Mouse (Mus musculus) erythroid progenitor cell, adult 5-6 weeks (primary cell): ENCODE measurements at regions not wholly inside any gene's neighbourhood (a gene's known extent, or its start where the extent isn't known, plus 50 kb on each side); places are given as distances from the start of the nearest gene placed in this dataset.

ENCODE experiments used
- ATAC-seq: replicated peaks from 2 replicates; pipeline ENCODE4 v1.8.0; 2016; ENCODE audit warnings: moderate number of reproducible peaks, mild to moderate bottlenecking, moderate TSS enrichment, inconsistent platforms; ENCODE audit not compliant: poor library complexity, low FRiP score, severe bottlenecking

DNA sequence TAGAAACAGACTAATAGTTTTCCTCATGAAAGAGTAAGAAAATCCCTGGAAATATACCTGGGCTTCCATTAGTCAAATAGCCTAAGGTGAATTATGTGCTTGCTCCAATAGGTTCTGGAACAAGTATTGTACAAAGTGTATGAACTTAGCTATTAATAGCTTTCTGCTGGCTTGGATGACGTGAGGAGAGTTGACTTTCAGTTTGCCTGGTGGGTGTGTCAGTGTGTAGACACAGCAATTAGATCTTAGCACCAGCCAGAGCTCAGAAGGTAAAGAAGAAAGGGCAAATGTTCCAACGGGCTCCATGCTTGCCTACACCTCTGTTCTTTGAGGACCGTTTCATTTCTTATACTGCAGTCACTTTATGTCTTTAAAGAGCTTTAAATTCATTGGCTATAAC lies 654.8 kb upstream of the Mef2c start:
- ATAC-seq = no peak

GRCm38 (mm10) chr13:82869869-82870268 lies 634.0 kb upstream of the Mef2c start:
- 0 out of 2 replicates have a peak, but pooled peaks have one; percentile 34 for ATAC-seq

GRCm38 (mm10) chr13:82874091-82874490 lies 629.7 kb upstream of the Mef2c start:
- no peak for ATAC-seq

- ATAC-seq = no peak
Observed at GRCm38 (mm10) chr13:82883368-82883767, 620.5 kb upstream of the Mef2c start.

DNA sequence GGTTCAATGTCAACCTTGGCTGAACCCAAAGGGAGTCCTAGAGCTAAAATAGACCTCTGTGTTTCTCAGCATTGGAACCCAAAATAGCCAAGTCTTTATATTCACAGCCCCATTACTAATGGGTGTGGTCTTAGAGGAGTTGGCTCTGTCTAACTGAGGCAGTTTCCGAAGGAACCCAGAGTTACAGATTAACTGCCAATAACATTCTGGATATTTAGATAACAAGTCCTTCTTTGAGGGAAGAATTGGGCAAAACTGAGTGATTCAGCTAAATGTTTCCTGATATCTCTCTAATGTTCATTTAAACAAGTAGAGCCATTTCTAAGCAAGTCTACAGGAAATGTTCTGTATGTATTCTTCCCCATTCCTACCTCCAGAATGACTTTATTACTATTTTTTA lies 615.1 kb upstream of the Mef2c start:
- ATAC-seq = no peak

DNA sequence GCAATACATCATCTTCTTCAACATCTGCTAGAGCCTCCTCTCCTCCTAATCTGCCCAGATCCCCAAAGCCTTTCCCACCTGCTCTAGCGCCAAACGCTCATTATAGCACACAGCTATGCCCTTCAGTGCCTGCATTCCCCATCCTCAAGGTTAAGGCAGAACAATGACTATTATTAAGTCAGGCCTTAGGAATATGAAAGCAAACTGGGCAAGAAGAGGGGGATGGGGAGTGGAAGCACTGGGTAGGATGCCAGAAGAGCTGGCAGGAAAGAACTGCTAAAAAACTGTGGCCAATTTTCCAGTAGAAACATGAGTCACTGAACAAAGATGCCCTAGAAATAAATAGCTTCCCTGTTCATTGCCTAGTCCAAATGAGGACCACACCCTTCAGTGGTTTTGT lies 611.1 kb upstream of the Mef2c start:
- ATAC-seq = no peak

- ATAC-seq = no peak
Observed at GRCm38 (mm10) chr13:82899686-82900085, 604.1 kb upstream of the Mef2c start.

- ATAC-seq = no peak
Observed at GRCm38 (mm10) chr13:82902160-82902559, 601.7 kb upstream of the Mef2c start.

GRCm38 (mm10) chr13:82903637-82904036 lies 600.2 kb upstream of the Mef2c start:
- no peak for ATAC-seq

GRCm38 (mm10) chr13:82907689-82908088 lies 596.1 kb upstream of the Mef2c start:
- ATAC-seq = no peak

DNA sequence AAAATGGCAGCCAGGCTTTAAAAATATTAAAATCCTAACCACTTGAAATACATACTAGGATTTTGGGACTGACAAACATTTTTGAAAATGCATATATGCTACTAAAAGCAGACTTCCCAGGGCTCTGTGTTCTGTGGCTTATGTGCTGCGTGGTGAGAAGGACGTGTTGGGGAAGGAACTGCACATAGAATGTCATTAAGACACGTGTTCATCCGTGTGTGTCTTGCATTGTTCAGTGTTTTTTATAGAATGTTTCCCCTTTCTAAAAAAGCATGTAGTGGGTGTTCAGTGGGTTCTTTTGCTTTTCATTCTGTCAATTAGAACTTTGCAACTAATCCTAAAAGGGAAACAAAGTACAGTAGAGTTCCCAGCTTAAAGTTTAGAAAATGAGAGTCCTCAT lies 594.7 kb upstream of the Mef2c start:
- no peak for ATAC-seq

DNA sequence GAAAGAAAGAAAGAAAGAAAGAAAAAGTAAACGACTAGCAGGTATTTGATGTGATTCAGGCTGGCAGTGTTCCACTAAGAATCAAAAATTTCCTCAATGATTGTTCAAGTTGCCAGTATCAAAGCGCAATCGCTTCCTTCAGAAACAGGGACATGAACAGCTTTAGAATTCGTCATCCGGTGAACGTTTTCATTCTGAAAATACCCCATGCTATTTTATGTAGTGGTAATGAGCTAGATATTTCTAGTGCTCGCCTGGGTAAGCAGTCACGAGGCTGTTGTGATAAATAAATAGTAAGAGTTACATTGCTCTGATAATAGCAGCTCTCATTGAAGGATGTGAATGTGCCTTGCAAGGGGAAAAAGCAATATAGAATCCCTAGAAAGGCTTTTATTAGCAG lies 591.0 kb upstream of the Mef2c start:
- no peak for ATAC-seq

GRCm38 (mm10) chr13:82915194-82915593 lies 588.6 kb upstream of the Mef2c start:
- ATAC-seq = no peak

GRCm38 (mm10) chr13:82930010-82930409 lies 573.8 kb upstream of the Mef2c start:
- no peak for ATAC-seq

- no peak for ATAC-seq
Observed at GRCm38 (mm10) chr13:82937856-82938255, 566.0 kb upstream of the Mef2c start.

DNA sequence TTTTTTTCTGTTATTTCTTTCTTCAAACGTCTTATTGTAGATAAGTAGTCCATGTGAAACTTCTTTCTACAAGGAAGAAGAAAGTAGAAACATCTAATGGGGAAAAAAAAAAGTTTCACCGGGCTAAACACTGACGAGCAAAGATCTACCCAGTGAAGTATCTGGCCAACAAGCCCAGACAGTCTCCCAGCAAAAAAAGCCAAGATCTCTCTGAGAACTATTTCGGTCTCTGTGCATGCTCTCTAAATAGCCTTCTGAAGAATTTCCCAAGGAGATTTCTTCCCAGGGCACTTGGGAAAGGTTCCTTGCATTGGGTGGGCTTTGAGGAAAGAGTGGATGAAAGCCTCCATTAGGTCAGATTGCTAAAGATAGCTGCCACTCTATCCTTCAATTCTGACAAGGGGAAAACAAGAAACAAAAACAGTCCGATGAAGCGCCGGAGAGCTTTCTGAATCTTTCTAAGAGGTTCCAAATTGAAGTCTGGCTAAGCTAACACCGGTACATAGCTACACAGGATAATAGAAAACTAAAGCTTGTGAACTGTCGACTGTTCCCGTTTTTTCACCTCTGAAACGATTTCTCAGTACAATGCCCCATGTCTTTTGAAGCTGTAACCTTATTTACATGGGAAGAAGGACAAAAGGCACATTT lies 561.0 kb upstream of the Mef2c start:
- no peak for ATAC-seq

GRCm38 (mm10) chr13:82946931-82947330 lies 556.9 kb upstream of the Mef2c start:
- no peak for ATAC-seq

DNA sequence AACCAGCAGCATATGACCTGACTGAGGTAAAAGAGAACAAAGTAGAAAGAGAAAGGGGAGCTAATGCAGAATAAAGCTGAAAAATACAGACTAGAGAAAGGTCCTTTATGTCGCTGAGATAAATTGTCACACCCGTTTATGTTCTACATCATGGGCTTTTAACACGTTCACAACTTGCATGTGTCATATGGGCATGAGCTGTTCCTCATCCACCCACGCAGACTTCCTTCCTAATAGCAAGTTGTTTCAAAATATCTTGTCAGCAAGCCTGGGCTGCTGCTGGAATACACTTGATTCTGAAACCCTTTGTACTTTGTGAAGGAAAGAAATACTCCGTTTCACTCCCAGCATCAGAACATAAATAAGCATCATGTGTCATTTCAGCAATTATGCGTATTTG lies 554.3 kb upstream of the Mef2c start:
- no peak for ATAC-seq

- no peak for ATAC-seq
Observed at GRCm38 (mm10) chr13:82962333-82962732, 541.5 kb upstream of the Mef2c start.

GRCm38 (mm10) chr13:82971722-82972121 lies 532.1 kb upstream of the Mef2c start:
- no peak for ATAC-seq

GRCm38 (mm10) chr13:82974210-82974811 lies 529.5 kb upstream of the Mef2c start:
- ATAC-seq = no peak

DNA sequence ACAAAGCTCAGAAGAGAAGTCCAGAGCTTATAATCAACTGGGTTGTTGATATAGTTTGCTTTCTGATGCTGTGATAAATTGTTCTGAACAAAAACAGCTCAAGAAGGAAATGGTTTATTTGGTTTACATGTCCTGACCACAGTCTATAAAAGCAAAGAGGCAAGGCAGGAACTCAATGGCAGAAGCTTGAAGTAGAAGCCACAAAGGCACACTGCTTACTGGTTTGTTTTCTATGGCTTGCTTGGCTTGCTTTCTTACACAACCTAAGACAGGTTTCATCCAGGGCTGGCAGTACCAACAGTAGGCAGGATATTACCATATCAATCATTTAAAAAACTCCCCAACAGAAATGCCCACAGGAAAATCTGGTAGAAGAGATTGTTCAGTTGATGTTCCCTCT lies 502.7 kb upstream of the Mef2c start:
- ATAC-seq = no peak
